Mouse (Mus musculus): ENCODE data around the gene Elmo2.

DNA sequence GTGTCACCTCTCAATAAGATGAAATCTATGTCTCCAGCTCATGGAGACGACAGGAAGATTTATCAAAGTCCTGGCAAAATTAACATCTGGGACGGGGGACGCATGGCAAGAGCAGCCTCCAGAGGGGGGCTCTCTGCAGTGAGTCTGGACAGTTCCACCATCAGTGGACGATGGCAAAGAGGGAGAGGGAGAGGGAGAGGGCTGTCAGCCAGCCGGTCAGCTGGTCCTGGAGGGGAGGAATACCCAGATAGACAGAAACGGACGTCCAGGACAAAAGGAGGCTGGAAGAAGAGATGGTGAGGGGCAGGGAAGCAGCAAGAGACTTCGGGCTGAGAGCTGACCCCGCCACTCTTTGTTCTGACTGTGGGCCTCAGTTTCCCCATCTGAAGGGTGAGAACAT is 73.5 kb downstream of the Elmo2 start:
- TF ChIP-seq CTCF (IDR thresholded peaks at IDR 0.05; ENCODE audit: borderline replicate concordance, control insufficient read depth, extremely low read depth, insufficient read depth, low read length, poor library complexity) (no peak), POLR2A (IDR thresholded peaks at IDR 0.05; ENCODE audit: control insufficient read depth, extremely low read depth, insufficient read depth, low read length, poor library complexity) (no peak)

All from thymus, adult 2 months (tissue).